Mouse (Mus musculus) CD4-positive, CD25-positive, alpha-beta regulatory T cell, adult 9 weeks (primary cell): Measurements from ENCODE around the gene Prrt4. TPM values are rescaled to one million over a fixed set of nuclear protein-coding genes. Genes with fewer than 3 reads are reported as not detected.

ENCODE experiments used
- polyA plus RNA-seq: library from polyadenylated mRNA; unstranded; fragments of 100-300 nt; shearing (Covaris generic); gene quantifications from one replicate; pipeline ENCODE4 v1.2.1, GENCODE M21; 2017

Prrt4 gene
- not detected for polyA plus RNA-seq

DNA sequence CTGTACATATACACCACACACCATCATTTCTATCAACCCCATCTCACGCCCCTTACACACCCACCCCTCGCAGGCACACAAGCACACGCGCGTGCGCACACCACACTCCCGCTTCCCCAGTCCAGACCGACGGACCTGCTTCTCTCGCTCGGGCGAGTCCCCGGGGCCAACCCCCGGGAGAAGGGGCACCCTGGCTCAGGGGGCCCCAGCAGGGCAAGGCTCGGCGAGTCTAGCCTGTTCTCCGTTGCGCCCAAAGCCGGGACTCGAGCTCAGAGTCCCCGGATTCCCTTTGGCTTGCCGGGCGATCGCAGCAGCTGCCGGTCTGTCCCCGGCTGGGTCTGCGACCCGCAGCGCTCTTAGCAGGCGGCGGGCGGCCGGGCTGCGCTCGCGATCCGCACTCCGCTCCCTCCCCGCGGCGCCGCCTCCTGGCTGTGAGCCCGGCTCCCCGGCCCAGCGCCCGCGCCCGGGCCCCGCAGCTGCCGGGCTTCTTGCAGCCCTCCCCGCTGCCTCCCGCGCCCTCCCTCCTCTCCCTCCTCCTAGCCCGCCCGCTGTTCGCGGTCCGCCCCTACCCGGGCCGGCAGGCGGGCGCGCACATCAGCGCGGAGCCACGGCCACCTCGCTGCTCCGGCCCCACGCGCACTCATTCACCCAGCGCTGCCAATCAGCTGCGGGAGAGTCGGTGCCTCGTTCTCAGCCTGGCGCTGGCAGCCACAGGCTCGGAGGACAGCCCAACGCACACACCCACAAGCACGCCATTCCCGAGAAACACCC, at the start of gene Prrt4:
Prrt4 (minus strand) TSS at position 697 of the 771 bp plus-strand sequence.

DNA sequence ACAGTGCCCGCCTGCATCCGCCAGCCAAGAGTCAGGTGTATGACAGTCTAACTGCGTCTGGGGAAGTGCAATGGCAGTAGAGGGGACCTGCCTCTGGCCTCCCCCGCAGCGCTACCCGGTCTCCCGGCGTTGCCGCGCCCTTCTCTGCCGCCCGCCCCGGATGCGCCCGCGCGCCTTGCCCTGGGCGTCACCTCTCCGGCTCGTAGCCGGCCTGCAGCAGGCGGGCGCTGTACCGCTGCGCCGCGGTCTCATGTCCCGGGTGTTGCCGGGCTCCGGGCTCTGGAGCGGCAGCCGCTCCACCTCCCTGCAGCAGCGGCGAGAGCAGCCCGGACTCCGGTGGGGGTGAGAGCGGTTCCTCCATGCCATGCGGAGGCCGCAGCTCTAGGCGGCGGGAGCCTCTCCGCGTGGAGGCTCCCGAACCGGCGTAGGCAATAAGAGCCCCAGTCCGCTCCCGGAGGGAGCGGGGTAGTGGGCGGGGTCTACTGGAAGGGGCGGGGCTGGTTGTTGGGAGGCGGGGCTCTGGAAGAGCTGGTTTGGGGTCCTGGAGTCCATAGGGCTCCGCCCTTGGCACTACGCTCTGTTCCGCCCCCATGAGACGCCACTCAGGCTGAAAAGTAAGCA, 36.6 kb upstream of the Prrt4 start, which contains the start of gene Impdh1:
Impdh1 (minus strand) TSS at position 484 of the 621 bp plus-strand sequence.

DNA sequence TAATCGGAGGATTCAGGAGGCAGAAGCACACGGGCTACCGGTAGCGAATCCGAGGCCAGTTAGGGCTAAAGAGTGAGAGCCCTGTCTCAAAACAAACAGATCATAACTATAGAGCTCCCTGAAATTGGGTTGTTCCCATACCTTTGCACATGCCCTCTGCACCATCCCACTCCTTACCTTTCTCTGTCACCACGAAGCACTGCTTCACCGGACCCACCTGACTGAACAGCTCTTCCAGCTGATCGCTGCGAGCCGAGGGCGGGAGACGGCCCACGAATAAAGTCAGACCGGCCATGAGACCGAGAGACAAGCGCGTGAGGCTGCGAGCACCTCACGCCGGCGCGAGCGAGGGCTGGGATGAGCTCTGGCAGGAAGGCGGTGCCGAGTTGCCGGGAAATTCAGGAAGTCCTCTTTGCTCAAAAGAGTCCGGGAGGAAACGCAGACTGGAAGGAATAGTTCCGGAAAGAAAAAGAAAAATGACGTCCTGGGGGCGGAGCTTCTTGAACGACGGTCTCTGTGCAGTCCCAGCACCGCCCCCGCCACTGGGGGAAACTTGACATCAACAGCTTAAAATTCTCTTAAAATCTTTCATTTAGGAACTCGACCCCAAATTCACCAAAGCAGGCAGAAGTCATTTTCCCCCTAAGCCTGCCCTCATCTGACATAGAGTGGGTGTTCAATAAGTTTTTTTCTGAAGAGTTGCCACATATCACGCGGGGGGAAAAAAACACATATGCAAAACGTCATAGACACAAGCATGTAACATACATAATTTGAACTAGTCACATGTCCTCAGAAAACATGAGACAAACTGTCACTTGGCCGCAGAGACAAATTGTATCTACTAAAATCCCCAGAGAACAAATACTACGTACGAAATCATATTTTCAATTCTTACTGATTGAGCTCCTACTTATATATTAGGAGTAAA, 14.8 kb downstream of the Prrt4 start, which contains the start of gene Rbm28:
Rbm28 (minus strand) TSS at position 693 of the 931 bp plus-strand sequence.

Other genes with a start within 250 kb of the Prrt4 start
- gene Lep, start 119.4 kb downstream of the Prrt4 start, polyA plus RNA-seq: not detected
- gene Rbm28, start 14.6 kb downstream of the Prrt4 start, polyA plus RNA-seq: 69.8 TPM
- gene Impdh1, start 36.8 kb upstream of the Prrt4 start, polyA plus RNA-seq: 53.9 TPM
- gene Hilpda, start 92.9 kb upstream of the Prrt4 start, polyA plus RNA-seq: 43.6 TPM
- 0.74 TPM for gene Fam71f2, start 100.0 kb upstream of the Prrt4 start, polyA plus RNA-seq
- not detected for gene Fam71f1, start 139.6 kb upstream of the Prrt4 start, polyA plus RNA-seq
- 121 TPM for gene Calu, start 168.5 kb upstream of the Prrt4 start, polyA plus RNA-seq
- 0.27 TPM for gene Opn1sw, start 208.9 kb upstream of the Prrt4 start, polyA plus RNA-seq
- gene Ccdc136, start 216.7 kb upstream of the Prrt4 start, polyA plus RNA-seq: 0.07 TPM